Mouse (Mus musculus) embryonic facial prominence, embryonic 11.5 days (tissue): ENCODE data around the gene Zfyve28. TPM values are rescaled to one million over a fixed set of nuclear protein-coding genes. Genes with fewer than 3 reads are reported as not detected.

Experiments
- ATAC-seq: fragments of 200-750 bp; cut with Nextera tagmentation; replicated peaks from 2 replicates; pipeline ENCODE4 v1.8.0; 2017; ENCODE audit warnings: low read depth; ENCODE audit not compliant: insufficient number of reproducible peaks, low FRiP score, low TSS enrichment
- DNase-seq: peaks from one replicate; pipeline ENCODE4 v3.0.0-alpha.2; 2015; ENCODE audit warnings: low spot score
- H3K27ac ChIP-seq: fragments of 300-500 bp; sonication (generic); replicated peaks from 2 replicates; pipeline ENCODE4 v1.5.1; 2014; ENCODE audit warnings: mild to moderate bottlenecking, low read depth, low read length, control low read depth
- H3K27me3 ChIP-seq: fragments of 300-500 bp; sonication (generic); 2 replicates; pipeline ENCODE4 v1.6.1; 2014; ENCODE audit warnings: mild to moderate bottlenecking, low read length, moderate library complexity, mixed read lengths; ENCODE audit not compliant: control insufficient read depth, insufficient read depth
- H3K36me3 ChIP-seq: fragments of 300-500 bp; sonication (generic); replicated peaks from 2 replicates; pipeline ENCODE4 v1.6.1; 2014; ENCODE audit warnings: low read depth, mild to moderate bottlenecking, low read length, moderate library complexity, mixed read lengths; ENCODE audit not compliant: control insufficient read depth, insufficient read depth
- H3K4me1 ChIP-seq: fragments of 300-500 bp; sonication (generic); 2 replicates; pipeline ENCODE4 v1.6.1; 2014; ENCODE audit warnings: low read length, mixed read lengths; ENCODE audit not compliant: control insufficient read depth, insufficient read depth
- H3K4me2 ChIP-seq: fragments of 300-500 bp; sonication (generic); 2 replicates; pipeline ENCODE4 v1.6.1; 2014; ENCODE audit warnings: low read depth, mild to moderate bottlenecking, control low read depth, low read length, moderate library complexity
- H3K4me3 ChIP-seq: fragments of 300-500 bp; sonication (generic); 2 replicates; pipeline ENCODE4 v1.5.1; 2014; ENCODE audit warnings: low read depth, low read length, control low read depth
- H3K9ac ChIP-seq: fragments of 300-500 bp; sonication (generic); replicated peaks from 2 replicates; pipeline ENCODE4 v1.6.1; 2014; ENCODE audit warnings: mild to moderate bottlenecking, control low read depth, low read length
- H3K9me3 ChIP-seq: fragments of 300-500 bp; sonication (generic); replicated peaks from 2 replicates; pipeline ENCODE4 v1.6.1; 2016; ENCODE audit warnings: mild to moderate bottlenecking, low read length, inconsistent platforms, mixed read lengths; ENCODE audit not compliant: control insufficient read depth
- WGBS: fragments of 180-500 bp; shearing (Covaris S2); extraction: QIAGEN DNeasy Blood & Tissue Kit; methylation state at CpG from one replicate; pipeline ENCODE4 v1.1.7; 2014; 5-methylcytosine and 5-hydroxymethylcytosine counted together
- polyA plus RNA-seq: library from polyadenylated mRNA; unstranded; fragments of >200 nt; fragmentation: Nextera tagmentation; extraction: Ambion mirVana; gene quantifications from 2 replicates; pipeline ENCODE4 v1.2.1, GENCODE M21; 2014

The Zfyve28 gene
- 0.24 and 0.64 TPM in 2 replicates for polyA plus RNA-seq

DNA sequence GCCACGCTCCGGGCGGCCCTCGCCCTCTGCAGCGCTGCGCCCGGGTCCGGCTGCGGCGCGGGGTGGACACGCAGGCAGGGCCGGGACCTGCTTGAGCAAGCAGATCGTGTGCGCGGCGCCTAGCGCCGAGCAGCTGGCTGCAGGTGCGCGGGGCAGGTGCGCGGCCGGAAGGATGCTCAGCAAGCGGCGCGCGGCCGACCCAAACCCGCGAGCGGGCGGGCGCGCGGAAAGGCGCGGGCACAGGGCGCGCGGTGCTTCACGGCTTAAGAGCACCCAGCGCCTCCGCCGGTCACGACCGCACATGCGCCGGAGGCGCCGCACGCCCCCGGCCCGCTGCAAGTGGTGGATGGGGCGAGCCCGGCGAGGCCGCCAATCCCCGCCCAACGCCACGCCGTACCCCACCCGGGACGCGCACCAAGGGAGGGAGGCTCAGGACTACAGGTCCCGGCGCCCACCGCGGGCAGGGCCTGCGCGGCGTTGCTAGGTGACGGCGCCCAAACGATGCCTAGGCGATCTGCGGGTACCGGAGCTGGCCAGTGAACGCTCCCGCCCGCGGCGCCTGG is at the start of gene Zfyve28, which contains the start of gene Cfap99:
TSS of gene Zfyve28 (minus strand) at position 296 of the 563 bp plus-strand sequence.
TSS of gene Cfap99 (plus strand) at position 447 of the 563 bp plus-strand sequence.
- DNase-seq (peak; percentile 89), ATAC-seq (peak; percentile 97)
- peak within 1 kb of the TSS; percentile 32; the same call in 1 of the 2 replicates for H3K9ac ChIP-seq
- H3K9me3 ChIP-seq: no peaks in the 10 kb centered on the region
- H3K36me3 ChIP-seq: no peaks in the 10 kb centered on the region
- H3K27me3 ChIP-seq: peaks cover 39% of the 10 kb centered on the region
- no peak within 1 kb of the TSS for H3K27ac ChIP-seq
- peak within 1 kb of the TSS; percentile 95 for H3K4me2 ChIP-seq
- H3K4me1 ChIP-seq: no peaks in the 10 kb centered on the region
- under 1% methylated on average over 69 of the region's 83 CpGs for WGBS
- peak within 1 kb of the TSS; percentile 59 for H3K4me3 ChIP-seq

DNA sequence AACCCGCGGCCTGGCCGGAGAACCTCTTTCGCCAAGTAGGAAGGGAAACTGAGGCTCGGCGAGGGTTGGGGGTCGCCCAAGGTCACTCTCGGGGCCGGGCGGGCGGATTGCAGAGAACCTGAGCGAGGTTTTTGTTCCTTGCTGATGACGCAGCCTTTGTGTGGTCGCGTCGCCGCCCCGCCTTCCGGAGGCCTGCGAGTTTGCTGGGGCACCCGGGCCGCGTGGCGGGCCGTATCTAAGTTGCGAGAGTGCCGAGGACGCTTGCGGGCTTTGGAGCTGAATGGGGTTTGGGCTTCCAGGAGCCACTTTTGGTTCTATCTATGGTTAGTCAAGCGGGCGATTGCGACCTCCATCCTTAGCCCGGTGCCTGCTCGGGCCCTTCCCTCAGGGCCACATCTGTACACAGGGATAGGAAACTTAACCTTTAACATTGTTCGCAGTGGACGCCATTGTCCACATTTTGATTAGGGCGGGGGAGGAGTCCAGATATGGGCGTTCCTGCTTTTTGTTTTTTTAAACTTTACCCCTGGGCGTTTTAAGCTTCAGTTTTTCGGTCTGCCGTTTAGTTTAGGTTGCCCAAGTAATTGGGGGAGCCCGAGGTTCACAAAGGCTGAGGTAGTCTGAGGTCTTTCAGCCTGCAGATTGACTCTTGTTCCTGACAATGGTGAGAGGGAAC is 48.7 kb upstream of the Zfyve28 start:
- H3K9me3 ChIP-seq: no peaks in the 10 kb centered on the region
- no peaks in the 10 kb centered on the region for H3K4me1 ChIP-seq
- H3K36me3 ChIP-seq: no peaks in the 10 kb centered on the region
- ATAC-seq: peak; percentile 10; the same call in 1 of the 2 replicates
- H3K9ac ChIP-seq: peak overlapping the region; percentile 92
- under 1% methylated on average over 42 of the region's 42 CpGs for WGBS
- peak overlapping the region; percentile 95 for H3K27ac ChIP-seq
- peak; percentile 74 for DNase-seq
- H3K4me3 ChIP-seq: peak overlapping the region; percentile 98
- H3K27me3 ChIP-seq: no peaks in the 10 kb centered on the region
- H3K4me2 ChIP-seq: peak overlapping the region; percentile 57

DNA sequence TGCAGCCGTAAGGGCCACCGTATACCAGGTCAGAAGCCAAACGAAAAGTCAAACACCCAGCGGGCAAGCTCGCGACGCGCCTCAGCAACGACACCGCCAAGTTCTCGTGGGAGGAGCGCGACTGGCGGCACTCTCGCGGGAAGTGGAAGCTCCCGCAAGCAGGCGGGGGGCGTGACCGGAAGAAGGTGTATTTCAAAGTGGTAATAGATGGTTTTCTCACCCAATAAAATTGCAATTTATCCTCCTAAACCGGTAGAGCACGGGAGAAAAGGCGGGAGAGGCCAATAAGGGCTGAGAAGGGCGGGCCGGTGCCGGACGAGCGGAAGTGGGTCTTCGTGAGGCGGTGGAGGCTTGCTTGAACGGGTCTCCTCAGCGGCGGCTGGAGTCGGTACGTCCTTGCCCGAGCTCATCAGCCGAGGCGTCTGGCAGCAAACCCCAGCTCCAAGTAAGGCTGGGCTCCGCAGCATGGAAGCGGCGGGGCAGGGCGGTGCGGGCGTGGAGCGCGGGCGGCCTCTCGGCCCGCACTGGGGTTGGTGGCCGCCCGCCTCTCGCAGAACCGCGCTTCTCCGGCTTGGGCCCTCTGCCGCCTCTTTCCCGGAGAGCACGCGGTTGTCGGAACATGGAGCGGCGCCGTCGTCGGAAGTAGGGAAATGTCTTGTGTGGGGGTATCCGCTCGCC is 48.0 kb upstream of the Zfyve28 start, which contains the start of gene Rnf4:
TSS of gene Rnf4 (plus strand) at position 193 of the 678 bp plus-strand sequence.
- under 1% methylated on average over 67 of the region's 67 CpGs for WGBS
- Histone ChIP-seq H3K27me3 (no peaks in the 10 kb centered on the region), H3K9ac (peak within 1 kb of the TSS; percentile 92), H3K36me3 (no peaks in the 10 kb centered on the region), H3K9me3 (no peaks in the 10 kb centered on the region), H3K4me2 (peak within 1 kb of the TSS; percentile 73), H3K27ac (peak within 1 kb of the TSS; percentile 95), H3K4me1 (no peaks in the 10 kb centered on the region), H3K4me3 (peak within 1 kb of the TSS; percentile 98)
- DNase-seq: peak; percentile 99
- peak; percentile 97 for ATAC-seq

DNA sequence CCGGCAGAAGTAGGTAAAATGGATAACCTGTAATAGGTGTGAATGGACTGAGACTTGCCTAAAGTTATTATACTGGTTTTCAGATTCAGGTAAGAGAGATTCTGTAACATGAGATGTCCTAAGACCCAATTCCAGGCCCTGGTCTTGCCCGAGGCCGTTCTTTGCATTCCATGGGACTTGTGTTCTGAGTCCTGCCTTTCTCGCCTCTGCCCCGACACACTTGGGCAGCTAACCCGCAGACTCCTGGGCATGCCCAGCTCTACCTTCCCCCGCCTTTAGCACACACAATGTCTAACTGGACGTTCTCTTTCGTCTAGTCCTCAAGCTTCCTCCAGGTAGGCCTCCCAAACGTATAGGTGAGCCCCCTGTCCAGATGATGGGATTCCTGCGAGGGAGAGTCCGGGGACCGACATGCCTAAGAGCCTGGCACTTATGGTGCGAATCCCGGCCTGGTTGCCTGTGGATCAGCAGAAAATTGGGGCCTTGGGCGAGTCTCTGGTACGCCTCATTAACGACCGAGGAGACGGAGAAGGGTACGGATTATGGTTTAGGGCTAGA is 47.4 kb upstream of the Zfyve28 start:
- DNase-seq (peak; percentile 42), ATAC-seq (peak; percentile 58)
- Histone ChIP-seq H3K27ac (peak overlapping the region; percentile 72), H3K4me3 (peak overlapping the region; percentile 98), H3K36me3 (no peaks in the 10 kb centered on the region), H3K4me2 (peak overlapping the region; percentile 73), H3K4me1 (no peaks in the 10 kb centered on the region), H3K9me3 (no peaks in the 10 kb centered on the region), H3K27me3 (no peaks in the 10 kb centered on the region), H3K9ac (peak overlapping the region; percentile 84)
- 3% methylated on average over 21 of the region's 21 CpGs for WGBS

DNA sequence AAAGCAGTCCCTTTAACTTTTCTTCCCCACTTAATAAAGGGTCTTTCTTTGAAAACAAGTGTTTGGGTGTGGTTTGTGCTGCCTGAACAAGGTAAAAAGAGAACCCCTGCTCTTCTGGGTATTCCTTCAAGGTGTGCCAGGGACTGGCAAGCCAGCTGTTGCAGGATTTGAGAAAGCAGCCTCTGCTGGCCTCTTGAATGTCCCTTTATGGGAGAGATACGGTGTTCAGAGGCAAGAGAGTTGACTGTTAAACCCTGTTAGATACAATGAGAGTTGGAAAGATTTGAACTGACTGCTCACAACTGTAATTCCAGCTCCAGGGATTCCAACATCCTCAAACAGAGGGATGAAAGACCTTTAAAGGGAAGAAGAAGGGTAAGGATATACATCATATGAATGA is 45.8 kb upstream of the Zfyve28 start:
- H3K4me2 ChIP-seq: no peak overlapping the region
- no peak overlapping the region for H3K4me3 ChIP-seq
- no peaks in the 10 kb centered on the region for H3K9me3 ChIP-seq
- WGBS: 93% methylated on average over 1 of the region's 1 CpGs
- no peaks in the 10 kb centered on the region for H3K36me3 ChIP-seq
- no peaks in the 10 kb centered on the region for H3K4me1 ChIP-seq
- no peak for DNase-seq
- no peaks in the 10 kb centered on the region for H3K27me3 ChIP-seq
- no peak overlapping the region for H3K9ac ChIP-seq
- no peak for ATAC-seq
- H3K27ac ChIP-seq: no peak overlapping the region

DNA sequence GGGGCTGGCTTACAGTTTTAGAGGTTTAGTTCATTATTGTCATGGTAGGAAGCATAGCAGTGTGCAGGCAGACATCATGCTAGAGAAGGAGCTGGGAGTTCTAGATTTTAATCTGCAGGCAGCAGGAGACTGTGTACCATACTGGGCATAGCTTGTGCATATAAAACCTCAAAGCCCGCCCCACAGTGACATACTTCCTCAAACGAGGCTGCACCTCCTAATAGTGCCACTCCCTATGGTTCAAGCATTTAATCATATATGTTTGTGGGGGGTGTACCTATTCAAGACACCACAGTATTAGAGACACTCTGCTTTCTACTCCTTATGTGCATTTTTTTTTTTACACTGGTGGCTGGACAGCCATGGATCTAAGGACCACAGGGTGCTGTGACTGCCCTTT is 41.9 kb upstream of the Zfyve28 start:
- H3K4me2 ChIP-seq: no peak overlapping the region
- no peaks in the 10 kb centered on the region for H3K27me3 ChIP-seq
- WGBS: 78% methylated on average over 2 of the region's 2 CpGs
- no peaks in the 10 kb centered on the region for H3K36me3 ChIP-seq
- peaks cover 2% of the 10 kb centered on the region for H3K4me1 ChIP-seq
- no peak overlapping the region for H3K27ac ChIP-seq
- ATAC-seq: no peak
- no peak overlapping the region for H3K4me3 ChIP-seq
- H3K9ac ChIP-seq: no peak overlapping the region
- DNase-seq: no peak
- H3K9me3 ChIP-seq: no peaks in the 10 kb centered on the region

DNA sequence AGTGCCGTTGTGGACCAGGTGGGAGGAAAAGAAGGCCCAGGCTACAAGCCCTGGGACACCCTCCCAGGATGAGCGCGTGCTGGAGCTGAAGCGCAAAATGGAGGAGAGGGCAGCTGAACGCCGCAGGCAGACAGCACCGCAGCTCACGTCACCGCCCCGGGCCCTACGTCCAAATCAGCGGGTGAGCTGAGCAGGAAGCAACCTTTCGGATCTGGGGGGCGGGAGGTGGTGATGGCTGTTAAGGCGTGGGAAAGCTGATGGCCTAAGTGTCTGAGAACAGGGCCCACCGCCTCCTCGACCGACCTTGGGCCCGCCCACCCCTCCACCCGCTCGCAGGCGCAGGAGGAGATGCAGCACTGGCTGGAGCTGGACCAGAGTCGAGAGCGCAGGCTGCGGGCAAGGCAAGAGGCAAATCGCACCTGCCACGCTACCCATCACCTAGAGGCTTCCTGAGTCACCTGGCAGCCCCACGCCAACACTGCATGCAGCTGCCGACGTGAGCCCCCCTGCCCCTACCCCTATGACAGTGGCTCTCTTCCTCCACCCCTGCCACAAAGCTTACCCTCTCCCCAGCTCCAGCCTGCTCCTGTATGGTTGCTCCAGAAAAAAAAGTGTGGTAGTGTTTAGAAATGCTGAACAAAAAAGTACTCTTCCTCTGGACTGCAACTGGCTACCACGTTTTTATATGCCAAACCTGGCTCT is 38.8 kb upstream of the Zfyve28 start:
- Histone ChIP-seq H3K27ac (no peak overlapping the region), H3K9ac (peak overlapping the region; percentile 46), H3K9me3 (no peaks in the 10 kb centered on the region), H3K4me2 (peak overlapping the region; percentile 50), H3K4me3 (peak overlapping the region; percentile 27), H3K36me3 (no peaks in the 10 kb centered on the region), H3K27me3 (no peaks in the 10 kb centered on the region), H3K4me1 (peaks cover 2% of the 10 kb centered on the region)
- WGBS: 15% methylated on average over 31 of the region's 31 CpGs
- DNase-seq: peak; percentile 55
- peak; percentile 73; the same call in 1 of the 2 replicates for ATAC-seq
